ENCODE assay signal across 10 mouse cellular contexts in genomic region chr7:119185181-119185940, GRCm38 (mm10). TPM values are rescaled to one million over a fixed set of nuclear protein-coding genes. Genes with fewer than 3 reads are reported as not detected.
DNase-seq lines count a peak whose midpoint lies in the region; ATAC-seq and TF ChIP-seq lines count a peak whose summit lies in the region.
"Had no signal": no experiment of that assay in that cellular context is flagged by ENCODE, and none has a peak within 500 bp of the region (broad histone marks: within the 10 kb centered on the region; RNA-seq: fewer than 3 reads in every experiment).

No protein-coding gene starts in this region.

- peaks cover 17% of the 10 kb centered on the region for H3K27me3 ChIP-seq in kidney, postnatal 0 days (ENCODE audit: insufficient read depth, low read length)
- peaks cover 46% of the 10 kb centered on the region for H3K27me3 ChIP-seq in hindbrain, embryonic 12.5 days
- H3K27me3 ChIP-seq in neural tube, embryonic 11.5 days (ENCODE audit: control insufficient read depth, insufficient read depth, low read length): peaks cover 15% of the 10 kb centered on the region
- H3K27me3 ChIP-seq in thymus, adult 2 months (ENCODE audit: control insufficient read depth, insufficient read depth, low read length): no peaks in the 10 kb centered on the region

- H3K4me2 ChIP-seq in kidney, postnatal 0 days (ENCODE audit: low read length): peak overlapping the region; percentile 61; the same call in 1 of the 2 replicates
- peak overlapping the region; percentile 73 for H3K4me2 ChIP-seq in hindbrain, embryonic 12.5 days (replicated peaks)
- H3K4me2 ChIP-seq in neural tube, embryonic 11.5 days (ENCODE audit: low read depth): peak overlapping the region; percentile 82

- H3K4me3 ChIP-seq in kidney, postnatal 0 days (replicated peaks; ENCODE audit: low read depth, low read length): peak overlapping the region; percentile 37; the same call in 1 of the 2 replicates
- H3K4me3 ChIP-seq in hindbrain, embryonic 12.5 days: peak overlapping the region; percentile 49
- H3K4me3 ChIP-seq in neural tube, embryonic 11.5 days (ENCODE audit: low read depth, low read length): peak overlapping the region; percentile 45
- H3K4me3 ChIP-seq in thymus, adult 2 months (ENCODE audit: control insufficient read depth, insufficient read depth, low read length): no peak overlapping the region

- no peak for DNase-seq in kidney, postnatal 0 days (ENCODE audit: low spot score)
- no peak for DNase-seq in kidney, postnatal 14 days
- peak; percentile 9 for DNase-seq in embryo, embryonic 10.5 days (ENCODE audit: low spot score)
- DNase-seq in neural tube, embryonic 11.5 days (ENCODE audit: low spot score): peak; percentile 35
- DNase-seq in urinary bladder, adult 2 months (ENCODE audit: low spot score): no peak
- no peak for DNase-seq in urinary bladder, adult 18-20 months (ENCODE audit: low spot score in 2 of 2)
- DNase-seq in thymus, adult 2 months: no peak

- no peaks in the 10 kb centered on the region for H3K9me3 ChIP-seq in kidney, postnatal 0 days (replicated peaks; ENCODE audit: low read length)
- H3K9me3 ChIP-seq in hindbrain, embryonic 12.5 days (replicated peaks): no peaks in the 10 kb centered on the region
- no peaks in the 10 kb centered on the region for H3K9me3 ChIP-seq in neural tube, embryonic 11.5 days (ENCODE audit: control insufficient read depth, low read length)

- no peak overlapping the region for H3K9ac ChIP-seq in kidney, postnatal 0 days (ENCODE audit: low read depth, low read length)
- H3K9ac ChIP-seq in hindbrain, embryonic 12.5 days: peak overlapping the region; percentile 63
- H3K9ac ChIP-seq in neural tube, embryonic 11.5 days (ENCODE audit: low read length): peak overlapping the region; percentile 47

- H3K4me1 ChIP-seq in kidney, postnatal 0 days (replicated peaks; ENCODE audit: insufficient read depth, low read length): 0 out of 2 replicates have a peak, but pooled peaks cover 7% of the 10 kb centered on the region
- peaks cover 10% of the 10 kb centered on the region for H3K4me1 ChIP-seq in hindbrain, embryonic 12.5 days
- no peaks in the 10 kb centered on the region for H3K4me1 ChIP-seq in neural tube, embryonic 11.5 days (ENCODE audit: control insufficient read depth, insufficient read depth, low read length)
- no peaks in the 10 kb centered on the region for H3K4me1 ChIP-seq in thymus, adult 2 months (replicated peaks; ENCODE audit: control insufficient read depth, insufficient read depth, low read length)

- no peak for TF ChIP-seq CTCF in kidney, postnatal 0 days (IDR thresholded peaks at IDR 0.05; ENCODE audit: low read depth)
- TF ChIP-seq CTCF in thymus, adult 2 months (IDR thresholded peaks at IDR 0.05; ENCODE audit: borderline replicate concordance, control insufficient read depth, extremely low read depth, insufficient read depth, low read length, poor library complexity): no peak

- no peaks in the 10 kb centered on the region for H3K36me3 ChIP-seq in kidney, postnatal 0 days (ENCODE audit: insufficient read depth, low read length)
- H3K36me3 ChIP-seq in hindbrain, embryonic 12.5 days: no peaks in the 10 kb centered on the region
- H3K36me3 ChIP-seq in neural tube, embryonic 11.5 days (ENCODE audit: control insufficient read depth, insufficient read depth, low read length): no peaks in the 10 kb centered on the region
- no peaks in the 10 kb centered on the region for H3K36me3 ChIP-seq in thymus, adult 2 months (ENCODE audit: control insufficient read depth, insufficient read depth, low read length)

- ATAC-seq in kidney, postnatal 0 days (replicated peaks; ENCODE audit: low FRiP score, low read depth): no peak
- peak; percentile 55 for ATAC-seq in hindbrain, embryonic 12.5 days (ENCODE audit: low FRiP score)
- ATAC-seq in neural tube, embryonic 11.5 days (ENCODE audit: insufficient read depth, low FRiP score, low TSS enrichment): peak; percentile 11; the same call in 1 of the 2 replicates

- TF ChIP-seq POLR2A in thymus, adult 2 months (IDR thresholded peaks at IDR 0.05; ENCODE audit: control insufficient read depth, extremely low read depth, insufficient read depth, low read length, poor library complexity): no peak

- no peak overlapping the region for H3K27ac ChIP-seq in kidney, postnatal 0 days
- H3K27ac ChIP-seq in hindbrain, embryonic 12.5 days: peak overlapping the region; percentile 77
- H3K27ac ChIP-seq in neural tube, embryonic 11.5 days (ENCODE audit: low read depth, low read length): no peak overlapping the region
- H3K27ac ChIP-seq in thymus, adult 2 months (ENCODE audit: control insufficient read depth, insufficient read depth, low read length): no peak overlapping the region

- WGBS in kidney, postnatal 0 days: 4% methylated on average over 23 of the region's 23 CpGs
- 3% methylated on average over 23 of the region's 23 CpGs for WGBS in hindbrain, embryonic 12.5 days
- 2% methylated on average over 23 of the region's 23 CpGs for WGBS in neural tube, embryonic 11.5 days
- 12% methylated on average over 23 of the region's 23 CpGs for WGBS in thymus, adult 2 months

RNA-seq across cellular contexts. Expression of gene Gpr139, which starts 1.0 kb away (rescaled TPM):
- 0.03 TPM in 1 of 2 replicates, not detected in the other for polyA plus RNA-seq in kidney, postnatal 0 days (2015; fragmentation: Nextera tagmentation; extraction: Ambion mirVana)
- 2.6 and 2.9 TPM in 2 replicates for polyA plus RNA-seq in hindbrain, embryonic 12.5 days (2016; fragmentation: Nextera tagmentation; extraction: Ambion mirVana)
- 1.3 and 1.7 TPM in 2 replicates for polyA plus RNA-seq in neural tube, embryonic 11.5 days (2014; fragmentation: Nextera tagmentation; extraction: Ambion mirVana)
- polyA plus RNA-seq in urinary bladder, adult 2 months (2012; rRNA removed): not detected in 2 replicates
- 0.32 and 0.51 TPM in 2 replicates for polyA plus RNA-seq in thymus, adult 2 months (2012; rRNA removed)
- polyA plus RNA-seq: large intestine, adult 2 months; testis, adult 2 months had no signal

Comparison
In these comparisons a context has a peak if more than half of its experiments do, and no peak if none do; other contexts are left out.
1. DNase-seq: peak in embryo, embryonic 10.5 days (single experiment) and neural tube, embryonic 11.5 days (single experiment); none in kidney, postnatal 0 days (single experiment), kidney, postnatal 14 days (single experiment), urinary bladder, adult 2 months (single experiment), urinary bladder, adult 18-20 months (0 of 2) and thymus, adult 2 months (single experiment).
2. Peak in every context shown above with its lines, with median percentiles within 50 percentile points of each other: H3K4me2 ChIP-seq.